Mouse (Mus musculus): ENCODE measurements around the gene Hoxb6. TPM values are rescaled to one million over a fixed set of nuclear protein-coding genes. Genes with fewer than 3 reads are reported as not detected.

The Hoxb6 gene
- polyA plus RNA-seq, 1 experiment: 0.50 TPM

GRCm38 (mm10) chr11:96255996-96256445 lies 36.3 kb upstream of the Hoxb6 start:
- WGBS: 21% methylated on average over 14 of the region's 14 CpGs
- DNase-seq: no peak
- TF ChIP-seq CTCF (IDR thresholded peaks at IDR 0.05; ENCODE audit: borderline replicate concordance, control insufficient read depth, extremely low read depth, insufficient read depth, low read length, poor library complexity) (no peak), POLR2A (IDR thresholded peaks at IDR 0.05; ENCODE audit: control insufficient read depth, extremely low read depth, insufficient read depth, low read length, poor library complexity) (no peak)
- peaks cover 31% of the 10 kb centered on the region for H3K27me3 ChIP-seq (ENCODE audit: control insufficient read depth, insufficient read depth, low read length)
- H3K27ac ChIP-seq (ENCODE audit: control insufficient read depth, insufficient read depth, low read length): no peak overlapping the region
- no peaks in the 10 kb centered on the region for H3K4me1 ChIP-seq (replicated peaks; ENCODE audit: control insufficient read depth, insufficient read depth, low read length)
- H3K36me3 ChIP-seq (ENCODE audit: control insufficient read depth, insufficient read depth, low read length): no peaks in the 10 kb centered on the region
- no peak overlapping the region for H3K4me3 ChIP-seq (ENCODE audit: control insufficient read depth, insufficient read depth, low read length)

DNA sequence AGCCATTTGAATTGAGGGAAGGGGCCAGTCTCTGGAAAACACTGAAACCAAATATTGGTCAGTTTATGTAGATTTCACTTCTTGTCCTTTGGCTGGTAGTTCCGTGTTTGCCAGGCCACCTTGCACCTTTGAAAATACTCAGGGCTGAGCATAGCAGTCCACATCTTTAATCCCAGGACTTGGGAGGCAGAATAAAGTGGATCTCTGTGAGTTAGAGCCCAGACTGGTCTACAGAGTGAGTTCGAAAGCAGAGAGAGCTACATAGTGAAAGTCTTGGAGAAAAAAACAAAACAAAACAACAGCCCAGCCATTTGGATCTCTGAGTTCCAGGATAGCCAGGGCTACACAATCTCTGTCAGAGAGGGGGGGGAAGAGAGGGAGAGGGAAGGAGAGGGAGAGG lies 35.1 kb upstream of the Hoxb6 start:
- TF ChIP-seq CTCF (IDR thresholded peaks at IDR 0.05; ENCODE audit: borderline replicate concordance, control insufficient read depth, extremely low read depth, insufficient read depth, low read length, poor library complexity): no peak
- no peak for TF ChIP-seq POLR2A (IDR thresholded peaks at IDR 0.05; ENCODE audit: control insufficient read depth, extremely low read depth, insufficient read depth, low read length, poor library complexity)
- no peak for DNase-seq
- Histone ChIP-seq H3K36me3 (ENCODE audit: control insufficient read depth, insufficient read depth, low read length) (no peaks in the 10 kb centered on the region), H3K27ac (ENCODE audit: control insufficient read depth, insufficient read depth, low read length) (no peak overlapping the region), H3K27me3 (ENCODE audit: control insufficient read depth, insufficient read depth, low read length) (peaks cover 26% of the 10 kb centered on the region), H3K4me3 (ENCODE audit: control insufficient read depth, insufficient read depth, low read length) (no peak overlapping the region), H3K4me1 (replicated peaks; ENCODE audit: control insufficient read depth, insufficient read depth, low read length) (no peaks in the 10 kb centered on the region)
- 77% methylated on average over 2 of the region's 2 CpGs for WGBS

- Histone ChIP-seq H3K27ac (ENCODE audit: control insufficient read depth, insufficient read depth, low read length) (no peak overlapping the region), H3K27me3 (ENCODE audit: control insufficient read depth, insufficient read depth, low read length) (peaks cover 20% of the 10 kb centered on the region), H3K36me3 (ENCODE audit: control insufficient read depth, insufficient read depth, low read length) (no peaks in the 10 kb centered on the region), H3K4me3 (ENCODE audit: control insufficient read depth, insufficient read depth, low read length) (no peak overlapping the region), H3K4me1 (replicated peaks; ENCODE audit: control insufficient read depth, insufficient read depth, low read length) (no peaks in the 10 kb centered on the region)
- 60% methylated on average over 2 of the region's 2 CpGs for WGBS
- DNase-seq: no peak
- TF ChIP-seq CTCF (IDR thresholded peaks at IDR 0.05; ENCODE audit: borderline replicate concordance, control insufficient read depth, extremely low read depth, insufficient read depth, low read length, poor library complexity): no peak
- TF ChIP-seq POLR2A (IDR thresholded peaks at IDR 0.05; ENCODE audit: control insufficient read depth, extremely low read depth, insufficient read depth, low read length, poor library complexity): no peak
Measured at GRCm38 (mm10) chr11:96259038-96259437, 33.2 kb upstream of the Hoxb6 start.

DNA sequence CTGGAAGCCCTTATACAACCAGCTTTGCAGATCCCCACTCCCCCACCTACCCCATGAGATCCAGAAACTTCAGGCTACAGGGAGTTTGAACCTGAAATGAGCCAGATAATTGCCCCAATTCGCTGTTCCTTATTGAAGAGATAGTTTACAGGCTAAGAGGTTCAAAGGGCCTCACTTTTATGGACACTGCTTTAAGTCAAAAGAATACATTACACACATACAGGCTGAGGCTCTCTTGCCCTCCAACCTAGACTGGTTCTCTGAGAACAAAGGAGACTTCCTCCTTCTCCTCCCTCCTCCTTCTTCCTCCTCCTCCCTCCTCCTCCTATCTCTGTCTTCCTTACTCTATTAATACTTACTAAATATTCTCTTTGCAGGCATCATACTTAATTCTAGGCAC lies 32.8 kb upstream of the Hoxb6 start:
- no peak overlapping the region for H3K27ac ChIP-seq (ENCODE audit: control insufficient read depth, insufficient read depth, low read length)
- H3K4me3 ChIP-seq (ENCODE audit: control insufficient read depth, insufficient read depth, low read length): no peak overlapping the region
- H3K27me3 ChIP-seq (ENCODE audit: control insufficient read depth, insufficient read depth, low read length): peaks cover 21% of the 10 kb centered on the region
- no peaks in the 10 kb centered on the region for H3K36me3 ChIP-seq (ENCODE audit: control insufficient read depth, insufficient read depth, low read length)
- DNase-seq: no peak
- WGBS: 28% methylated on average over 1 of the region's 1 CpGs
- H3K4me1 ChIP-seq (replicated peaks; ENCODE audit: control insufficient read depth, insufficient read depth, low read length): no peaks in the 10 kb centered on the region
- TF ChIP-seq CTCF (IDR thresholded peaks at IDR 0.05; ENCODE audit: borderline replicate concordance, control insufficient read depth, extremely low read depth, insufficient read depth, low read length, poor library complexity) (no peak), POLR2A (IDR thresholded peaks at IDR 0.05; ENCODE audit: control insufficient read depth, extremely low read depth, insufficient read depth, low read length, poor library complexity) (no peak)

GRCm38 (mm10) chr11:96260310-96260970 lies 31.8 kb upstream of the Hoxb6 start:
- H3K27ac ChIP-seq (ENCODE audit: control insufficient read depth, insufficient read depth, low read length): no peak overlapping the region
- H3K36me3 ChIP-seq (ENCODE audit: control insufficient read depth, insufficient read depth, low read length): no peaks in the 10 kb centered on the region
- WGBS: 40% methylated on average over 23 of the region's 23 CpGs
- no peak for TF ChIP-seq CTCF (IDR thresholded peaks at IDR 0.05; ENCODE audit: borderline replicate concordance, control insufficient read depth, extremely low read depth, insufficient read depth, low read length, poor library complexity)
- TF ChIP-seq POLR2A (IDR thresholded peaks at IDR 0.05; ENCODE audit: control insufficient read depth, extremely low read depth, insufficient read depth, low read length, poor library complexity): no peak
- H3K27me3 ChIP-seq (ENCODE audit: control insufficient read depth, insufficient read depth, low read length): peaks cover 22% of the 10 kb centered on the region
- H3K4me1 ChIP-seq (replicated peaks; ENCODE audit: control insufficient read depth, insufficient read depth, low read length): no peaks in the 10 kb centered on the region
- no peak for DNase-seq
- no peak overlapping the region for H3K4me3 ChIP-seq (ENCODE audit: control insufficient read depth, insufficient read depth, low read length)

DNA sequence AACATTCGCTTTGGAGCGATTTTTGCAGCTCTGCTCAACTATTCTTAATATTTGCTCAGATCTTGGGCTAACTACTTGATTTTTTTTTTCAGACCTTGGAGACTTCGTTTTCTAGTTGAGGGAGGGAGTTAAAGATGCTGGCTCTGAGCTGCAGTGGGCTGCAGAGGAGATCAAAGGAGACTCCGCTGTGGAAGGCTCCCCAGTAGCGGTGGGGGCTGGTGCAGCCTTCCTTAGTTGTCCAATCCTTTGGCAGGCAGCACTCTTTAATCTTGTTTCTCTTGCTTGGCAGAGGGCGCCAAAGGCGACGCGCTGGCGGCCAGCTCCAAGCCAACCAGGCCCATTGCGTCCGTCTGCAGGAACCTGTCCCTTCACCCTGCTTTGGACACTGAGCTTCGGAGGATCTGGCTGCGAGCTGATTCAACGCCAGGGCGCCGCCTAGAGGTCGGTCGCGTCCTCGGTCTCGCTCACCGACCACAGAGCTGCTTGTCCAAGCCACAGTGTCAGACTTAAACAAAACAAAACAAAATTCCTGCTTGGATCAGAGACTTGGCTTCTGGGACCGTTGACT lies 30.9 kb upstream of the Hoxb6 start:
- H3K27me3 ChIP-seq (ENCODE audit: control insufficient read depth, insufficient read depth, low read length): peaks cover 19% of the 10 kb centered on the region; the same call in 1 of the 2 replicates
- TF ChIP-seq CTCF (IDR thresholded peaks at IDR 0.05; ENCODE audit: borderline replicate concordance, control insufficient read depth, extremely low read depth, insufficient read depth, low read length, poor library complexity) (peak; percentile 77; the same call in 1 of the 2 replicates), POLR2A (IDR thresholded peaks at IDR 0.05; ENCODE audit: control insufficient read depth, extremely low read depth, insufficient read depth, low read length, poor library complexity) (no peak)
- DNase-seq: peak; percentile 65
- H3K4me3 ChIP-seq (ENCODE audit: control insufficient read depth, insufficient read depth, low read length): no peak overlapping the region
- no peaks in the 10 kb centered on the region for H3K36me3 ChIP-seq (ENCODE audit: control insufficient read depth, insufficient read depth, low read length)
- 11% methylated on average over 24 of the region's 24 CpGs for WGBS
- no peaks in the 10 kb centered on the region for H3K4me1 ChIP-seq (replicated peaks; ENCODE audit: control insufficient read depth, insufficient read depth, low read length)
- no peak overlapping the region for H3K27ac ChIP-seq (ENCODE audit: control insufficient read depth, insufficient read depth, low read length)
